Comparison of ENCODE assay signal across 17 mouse cellular contexts in genomic region chr8:10825981-10826380, GRCm38 (mm10).
"Had no signal": no experiment of that assay in that cellular context is flagged by ENCODE, and none has a peak within 500 bp of the region (broad histone marks: within the 10 kb centered on the region; RNA-seq: fewer than 3 reads in every experiment).

No protein-coding gene starts in this region.

- H3K4me3 ChIP-seq: kidney, embryonic 15.5 days; left cerebral cortex, adult 2 months; liver, embryonic 13.5 days; midbrain, embryonic 12.5 days; midbrain, embryonic 15.5 days; myocyte; neural tube, embryonic 13.5 days had no signal

- H3K27ac ChIP-seq: kidney, embryonic 15.5 days; left cerebral cortex, adult 2 months; liver, embryonic 13.5 days; midbrain, embryonic 12.5 days; midbrain, embryonic 15.5 days; neural tube, embryonic 13.5 days had no signal

- ATAC-seq: midbrain, embryonic 15.5 days had no signal

- H3K27me3 ChIP-seq: liver, embryonic 13.5 days; midbrain, embryonic 15.5 days had no signal

- H3K9me3 ChIP-seq: kidney, embryonic 15.5 days; liver, embryonic 13.5 days; midbrain, embryonic 12.5 days; midbrain, embryonic 15.5 days; neural tube, embryonic 13.5 days had no signal

- H3K4me2 ChIP-seq: kidney, embryonic 15.5 days; liver, embryonic 13.5 days; midbrain, embryonic 12.5 days; midbrain, embryonic 15.5 days; neural tube, embryonic 13.5 days had no signal

- H3K4me1 ChIP-seq: kidney, embryonic 15.5 days; liver, embryonic 13.5 days; midbrain, embryonic 12.5 days; midbrain, embryonic 15.5 days; neural tube, embryonic 13.5 days had no signal

- H3K9ac ChIP-seq: kidney, embryonic 15.5 days; liver, embryonic 13.5 days; midbrain, embryonic 12.5 days; midbrain, embryonic 15.5 days; neural tube, embryonic 13.5 days had no signal

- H3K36me3 ChIP-seq: kidney, embryonic 15.5 days; liver, embryonic 13.5 days; midbrain, embryonic 12.5 days; midbrain, embryonic 15.5 days; neural tube, embryonic 13.5 days had no signal

- DNase-seq: kidney, adult 2 months; kidney, postnatal 10 days; kidney, postnatal 36 days; layer of hippocampus, adult 9-11 months; liver, embryonic 13.5 days; lung, adult 2 months; right cerebral cortex, postnatal 14 days; right cerebral cortex, postnatal 4 days; thymus, adult 2 months; thymus, postnatal 14 days; thymus, postnatal 4 days had no signal
